Mouse (Mus musculus): ENCODE data around the gene Snrnp35. TPM values are rescaled to one million over a fixed set of nuclear protein-coding genes. Genes with fewer than 3 reads are reported as not detected.
"Not testable (repeated sequence)": the region's sequence is repeated elsewhere in the genome, so short reads cannot be mapped to it uniquely, and the experiment has no call there.

The Snrnp35 gene
- polyA plus RNA-seq, 1 experiment from 2014 or later = 24.3 TPM

GRCm38 (mm10) chr5:124456762-124457161 is 26.2 kb upstream of the Snrnp35 start:
- 97% methylated on average over 6 of the region's 6 CpGs for WGBS
- ATAC-seq (ENCODE audit: insufficient read depth, low FRiP score) = no peak
- Histone ChIP-seq H3K27ac (ENCODE audit: low read length) (no peak overlapping the region), H3K36me3 (ENCODE audit: control insufficient read depth, insufficient read depth, low read length) (peaks cover 45% of the 10 kb centered on the region), H3K4me1 (ENCODE audit: control insufficient read depth, insufficient read depth, low read length) (peaks cover 10% of the 10 kb centered on the region), H3K9me3 (replicated peaks; ENCODE audit: control insufficient read depth, low read length) (no peaks in the 10 kb centered on the region), H3K4me2 (ENCODE audit: low read depth, low read length) (no peak overlapping the region), H3K9ac (ENCODE audit: low read length) (no peak overlapping the region), H3K4me3 (replicated peaks; ENCODE audit: low read length) (no peak overlapping the region), H3K27me3 (ENCODE audit: control insufficient read depth, insufficient read depth, low read length) (no peaks in the 10 kb centered on the region)

GRCm38 (mm10) chr5:124460922-124461321 is 22.0 kb upstream of the Snrnp35 start:
- H3K4me3 ChIP-seq (replicated peaks; ENCODE audit: low read length); H3K27ac ChIP-seq (ENCODE audit: low read length); H3K9ac ChIP-seq (ENCODE audit: low read length); H3K9me3 ChIP-seq (replicated peaks; ENCODE audit: control insufficient read depth, low read length); H3K27me3 ChIP-seq (ENCODE audit: control insufficient read depth, insufficient read depth, low read length); H3K4me1 ChIP-seq (ENCODE audit: control insufficient read depth, insufficient read depth, low read length); H3K4me2 ChIP-seq (ENCODE audit: low read depth, low read length); ATAC-seq (ENCODE audit: insufficient read depth, low FRiP score): not testable (repeated sequence)
- 88% methylated on average over 14 of the region's 14 CpGs for WGBS
- H3K36me3 ChIP-seq (ENCODE audit: control insufficient read depth, insufficient read depth, low read length) = peaks cover 44% of the 10 kb centered on the region

GRCm38 (mm10) chr5:124462297-124463025 is 20.5 kb upstream of the Snrnp35 start:
- Histone ChIP-seq H3K36me3 (ENCODE audit: control insufficient read depth, insufficient read depth, low read length) (peaks cover 34% of the 10 kb centered on the region), H3K4me1 (ENCODE audit: control insufficient read depth, insufficient read depth, low read length) (no peaks in the 10 kb centered on the region), H3K27me3 (ENCODE audit: control insufficient read depth, insufficient read depth, low read length) (no peaks in the 10 kb centered on the region), H3K4me2 (ENCODE audit: low read depth, low read length) (no peak overlapping the region), H3K27ac (ENCODE audit: low read length) (no peak overlapping the region), H3K9me3 (replicated peaks; ENCODE audit: control insufficient read depth, low read length) (no peaks in the 10 kb centered on the region), H3K9ac (ENCODE audit: low read length) (no peak overlapping the region), H3K4me3 (replicated peaks; ENCODE audit: low read length) (no peak overlapping the region)
- WGBS = 85% methylated on average over 8 of the region's 8 CpGs
- ATAC-seq (ENCODE audit: insufficient read depth, low FRiP score) = no peak

- no peaks in the 10 kb centered on the region for H3K4me1 ChIP-seq (ENCODE audit: control insufficient read depth, insufficient read depth, low read length)
- H3K4me3 ChIP-seq (replicated peaks; ENCODE audit: low read length) = no peak overlapping the region
- H3K9me3 ChIP-seq (replicated peaks; ENCODE audit: control insufficient read depth, low read length) = no peaks in the 10 kb centered on the region
- no peak for ATAC-seq (ENCODE audit: insufficient read depth, low FRiP score)
- no peak overlapping the region for H3K27ac ChIP-seq (ENCODE audit: low read length)
- no peak overlapping the region for H3K4me2 ChIP-seq (ENCODE audit: low read depth, low read length)
- no peaks in the 10 kb centered on the region for H3K27me3 ChIP-seq (ENCODE audit: control insufficient read depth, insufficient read depth, low read length)
- peaks cover 27% of the 10 kb centered on the region for H3K36me3 ChIP-seq (ENCODE audit: control insufficient read depth, insufficient read depth, low read length)
- no peak overlapping the region for H3K9ac ChIP-seq (ENCODE audit: low read length)
- WGBS = 85% methylated on average over 5 of the region's 5 CpGs
Observed at GRCm38 (mm10) chr5:124463462-124463861, 19.5 kb upstream of the Snrnp35 start.

- H3K9me3 ChIP-seq (replicated peaks; ENCODE audit: control insufficient read depth, low read length) = no peaks in the 10 kb centered on the region
- H3K9ac ChIP-seq (ENCODE audit: low read length) = no peak overlapping the region
- no peaks in the 10 kb centered on the region for H3K4me1 ChIP-seq (ENCODE audit: control insufficient read depth, insufficient read depth, low read length)
- peaks cover 19% of the 10 kb centered on the region for H3K36me3 ChIP-seq (ENCODE audit: control insufficient read depth, insufficient read depth, low read length)
- H3K4me3 ChIP-seq (replicated peaks; ENCODE audit: low read length) = no peak overlapping the region
- ATAC-seq (ENCODE audit: insufficient read depth, low FRiP score) = no peak
- H3K27me3 ChIP-seq (ENCODE audit: control insufficient read depth, insufficient read depth, low read length) = no peaks in the 10 kb centered on the region
- no peak overlapping the region for H3K27ac ChIP-seq (ENCODE audit: low read length)
- no peak overlapping the region for H3K4me2 ChIP-seq (ENCODE audit: low read depth, low read length)
Observed at GRCm38 (mm10) chr5:124464905-124465304, 18.0 kb upstream of the Snrnp35 start.

- H3K36me3 ChIP-seq (ENCODE audit: control insufficient read depth, insufficient read depth, low read length) = peaks cover 6% of the 10 kb centered on the region
- no peak overlapping the region for H3K4me2 ChIP-seq (ENCODE audit: low read depth, low read length)
- H3K4me3 ChIP-seq (replicated peaks; ENCODE audit: low read length) = no peak overlapping the region
- no peaks in the 10 kb centered on the region for H3K4me1 ChIP-seq (ENCODE audit: control insufficient read depth, insufficient read depth, low read length)
- no peaks in the 10 kb centered on the region for H3K27me3 ChIP-seq (ENCODE audit: control insufficient read depth, insufficient read depth, low read length)
- no peak overlapping the region for H3K27ac ChIP-seq (ENCODE audit: low read length)
- H3K9ac ChIP-seq (ENCODE audit: low read length) = no peak overlapping the region
- H3K9me3 ChIP-seq (replicated peaks; ENCODE audit: control insufficient read depth, low read length) = no peaks in the 10 kb centered on the region
- WGBS = 89% methylated on average over 1 of the region's 1 CpGs
- no peak for ATAC-seq (ENCODE audit: insufficient read depth, low FRiP score)
Observed at GRCm38 (mm10) chr5:124467766-124468165, 15.2 kb upstream of the Snrnp35 start.

GRCm38 (mm10) chr5:124468365-124468764 is 14.6 kb upstream of the Snrnp35 start:
- 90% methylated on average over 7 of the region's 7 CpGs for WGBS
- Histone ChIP-seq H3K4me3 (replicated peaks; ENCODE audit: low read length) (no peak overlapping the region), H3K36me3 (ENCODE audit: control insufficient read depth, insufficient read depth, low read length) (peaks cover 3% of the 10 kb centered on the region), H3K27me3 (ENCODE audit: control insufficient read depth, insufficient read depth, low read length) (no peaks in the 10 kb centered on the region), H3K27ac (ENCODE audit: low read length) (no peak overlapping the region), H3K9me3 (replicated peaks; ENCODE audit: control insufficient read depth, low read length) (no peaks in the 10 kb centered on the region), H3K4me2 (ENCODE audit: low read depth, low read length) (no peak overlapping the region), H3K9ac (ENCODE audit: low read length) (no peak overlapping the region), H3K4me1 (ENCODE audit: control insufficient read depth, insufficient read depth, low read length) (no peaks in the 10 kb centered on the region)
- no peak for ATAC-seq (ENCODE audit: insufficient read depth, low FRiP score)

GRCm38 (mm10) chr5:124469486-124469885 is 13.4 kb upstream of the Snrnp35 start:
- Histone ChIP-seq H3K4me2 (ENCODE audit: low read depth, low read length) (no peak overlapping the region), H3K4me3 (replicated peaks; ENCODE audit: low read length) (no peak overlapping the region), H3K4me1 (ENCODE audit: control insufficient read depth, insufficient read depth, low read length) (no peaks in the 10 kb centered on the region), H3K36me3 (ENCODE audit: control insufficient read depth, insufficient read depth, low read length) (peaks cover 3% of the 10 kb centered on the region), H3K9me3 (replicated peaks; ENCODE audit: control insufficient read depth, low read length) (no peaks in the 10 kb centered on the region), H3K27me3 (ENCODE audit: control insufficient read depth, insufficient read depth, low read length) (no peaks in the 10 kb centered on the region), H3K9ac (ENCODE audit: low read length) (no peak overlapping the region), H3K27ac (ENCODE audit: low read length) (no peak overlapping the region)
- WGBS = 91% methylated on average over 6 of the region's 6 CpGs
- ATAC-seq (ENCODE audit: insufficient read depth, low FRiP score) = no peak

GRCm38 (mm10) chr5:124470591-124471171 is 12.3 kb upstream of the Snrnp35 start:
- 77% methylated on average over 6 of the region's 6 CpGs for WGBS
- Histone ChIP-seq H3K4me2 (ENCODE audit: low read depth, low read length) (no peak overlapping the region), H3K4me1 (ENCODE audit: control insufficient read depth, insufficient read depth, low read length) (0 out of 2 replicates have a peak, but pooled peaks cover 6% of the 10 kb centered on the region), H3K4me3 (replicated peaks; ENCODE audit: low read length) (no peak overlapping the region), H3K27me3 (ENCODE audit: control insufficient read depth, insufficient read depth, low read length) (no peaks in the 10 kb centered on the region), H3K36me3 (ENCODE audit: control insufficient read depth, insufficient read depth, low read length) (peaks cover 3% of the 10 kb centered on the region), H3K27ac (ENCODE audit: low read length) (no peak overlapping the region), H3K9ac (ENCODE audit: low read length) (no peak overlapping the region), H3K9me3 (replicated peaks; ENCODE audit: control insufficient read depth, low read length) (no peaks in the 10 kb centered on the region)
- ATAC-seq (ENCODE audit: insufficient read depth, low FRiP score) = no peak
